Mouse (Mus musculus): ENCODE data around the gene Map7. TPM values are rescaled to one million over a fixed set of nuclear protein-coding genes. Genes with fewer than 3 reads are reported as not detected.
A peak's percentile ranks its signal among the peaks of the same experiment; 100 is the strongest.

The Map7 gene
- polyA plus RNA-seq, 1 experiment from 2014 or later = 6.7 TPM

GRCm38 (mm10) chr10:20264479-20264878 is 116.2 kb downstream of the Map7 start:
- Histone ChIP-seq H3K27ac (ENCODE audit: low read depth, low read length) (no peak overlapping the region), H3K4me1 (replicated peaks; ENCODE audit: control insufficient read depth, insufficient read depth, low read length) (no peaks in the 10 kb centered on the region), H3K9ac (ENCODE audit: low read depth, low read length) (no peak overlapping the region), H3K27me3 (ENCODE audit: control insufficient read depth, insufficient read depth, low read length) (no peaks in the 10 kb centered on the region), H3K36me3 (ENCODE audit: control insufficient read depth, insufficient read depth, low read length) (no peaks in the 10 kb centered on the region), H3K4me3 (ENCODE audit: low read depth, low read length) (no peak overlapping the region), H3K9me3 (ENCODE audit: control insufficient read depth, low read length) (no peaks in the 10 kb centered on the region), H3K4me2 (replicated peaks; ENCODE audit: low read depth, low read length) (no peak overlapping the region)
- DNase-seq (ENCODE audit: low spot score) (no peak), ATAC-seq (ENCODE audit: low FRiP score) (no peak)
- WGBS = 75% methylated on average over 7 of the region's 7 CpGs

DNA sequence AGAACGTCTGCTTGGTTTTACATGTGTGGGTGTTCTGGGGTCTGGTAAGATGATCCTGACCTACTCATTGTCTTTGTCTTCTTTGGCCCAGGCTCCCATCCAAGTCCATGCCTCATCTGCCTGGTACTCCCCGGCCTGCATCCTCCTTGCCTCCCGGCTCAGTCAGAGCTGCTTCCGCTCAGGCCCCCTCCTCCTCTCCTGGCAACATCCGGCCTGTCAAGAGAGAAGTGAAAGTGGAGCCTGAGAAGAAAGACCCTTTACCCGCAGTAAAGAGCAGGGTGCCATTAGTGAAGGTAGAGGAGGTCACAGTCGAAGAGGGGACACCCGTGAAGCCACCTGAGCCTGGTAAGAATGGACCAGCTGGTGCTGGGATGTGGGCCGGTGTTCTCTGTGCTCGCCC is 118.8 kb downstream of the Map7 start:
- Histone ChIP-seq H3K36me3 (ENCODE audit: control insufficient read depth, insufficient read depth, low read length) (no peaks in the 10 kb centered on the region), H3K4me2 (replicated peaks; ENCODE audit: low read depth, low read length) (no peak overlapping the region), H3K9ac (ENCODE audit: low read depth, low read length) (no peak overlapping the region), H3K9me3 (ENCODE audit: control insufficient read depth, low read length) (no peaks in the 10 kb centered on the region), H3K4me3 (ENCODE audit: low read depth, low read length) (no peak overlapping the region), H3K4me1 (replicated peaks; ENCODE audit: control insufficient read depth, insufficient read depth, low read length) (no peaks in the 10 kb centered on the region), H3K27ac (ENCODE audit: low read depth, low read length) (no peak overlapping the region), H3K27me3 (ENCODE audit: control insufficient read depth, insufficient read depth, low read length) (no peaks in the 10 kb centered on the region)
- DNase-seq (ENCODE audit: low spot score) (no peak), ATAC-seq (ENCODE audit: low FRiP score) (no peak)
- WGBS = 88% methylated on average over 10 of the region's 10 CpGs

GRCm38 (mm10) chr10:20268945-20269344 is 120.7 kb downstream of the Map7 start:
- Histone ChIP-seq H3K4me3 (ENCODE audit: low read depth, low read length) (no peak overlapping the region), H3K27me3 (ENCODE audit: control insufficient read depth, insufficient read depth, low read length) (no peaks in the 10 kb centered on the region), H3K27ac (ENCODE audit: low read depth, low read length) (no peak overlapping the region), H3K36me3 (ENCODE audit: control insufficient read depth, insufficient read depth, low read length) (no peaks in the 10 kb centered on the region), H3K9me3 (ENCODE audit: control insufficient read depth, low read length) (no peaks in the 10 kb centered on the region), H3K4me2 (replicated peaks; ENCODE audit: low read depth, low read length) (no peak overlapping the region), H3K4me1 (replicated peaks; ENCODE audit: control insufficient read depth, insufficient read depth, low read length) (no peaks in the 10 kb centered on the region), H3K9ac (ENCODE audit: low read depth, low read length) (no peak overlapping the region)
- DNase-seq (ENCODE audit: low spot score) = no peak
- no peak for ATAC-seq (ENCODE audit: low FRiP score)
- WGBS = 76% methylated on average over 7 of the region's 7 CpGs

- H3K9me3 ChIP-seq (ENCODE audit: control insufficient read depth, low read length) = no peaks in the 10 kb centered on the region
- no peaks in the 10 kb centered on the region for H3K4me1 ChIP-seq (replicated peaks; ENCODE audit: control insufficient read depth, insufficient read depth, low read length)
- H3K36me3 ChIP-seq (ENCODE audit: control insufficient read depth, insufficient read depth, low read length) = no peaks in the 10 kb centered on the region
- 92% methylated on average over 5 of the region's 5 CpGs for WGBS
- no peak overlapping the region for H3K9ac ChIP-seq (ENCODE audit: low read depth, low read length)
- ATAC-seq (ENCODE audit: low FRiP score) = no peak
- DNase-seq (ENCODE audit: low spot score) = no peak
- H3K27me3 ChIP-seq (ENCODE audit: control insufficient read depth, insufficient read depth, low read length) = no peaks in the 10 kb centered on the region
- H3K4me3 ChIP-seq (ENCODE audit: low read depth, low read length) = no peak overlapping the region
- H3K27ac ChIP-seq (ENCODE audit: low read depth, low read length) = no peak overlapping the region
- H3K4me2 ChIP-seq (replicated peaks; ENCODE audit: low read depth, low read length) = no peak overlapping the region
Measured at GRCm38 (mm10) chr10:20272380-20272779, 124.1 kb downstream of the Map7 start.

- Histone ChIP-seq H3K36me3 (ENCODE audit: control insufficient read depth, insufficient read depth, low read length) (no peaks in the 10 kb centered on the region), H3K4me2 (replicated peaks; ENCODE audit: low read depth, low read length) (no peak overlapping the region), H3K4me3 (ENCODE audit: low read depth, low read length) (no peak overlapping the region), H3K9me3 (ENCODE audit: control insufficient read depth, low read length) (no peaks in the 10 kb centered on the region), H3K4me1 (replicated peaks; ENCODE audit: control insufficient read depth, insufficient read depth, low read length) (no peaks in the 10 kb centered on the region), H3K9ac (ENCODE audit: low read depth, low read length) (no peak overlapping the region), H3K27ac (ENCODE audit: low read depth, low read length) (no peak overlapping the region), H3K27me3 (ENCODE audit: control insufficient read depth, insufficient read depth, low read length) (no peaks in the 10 kb centered on the region)
- 62% methylated on average over 15 of the region's 15 CpGs for WGBS
- ATAC-seq (ENCODE audit: low FRiP score) (no peak), DNase-seq (ENCODE audit: low spot score) (no peak)
Measured at GRCm38 (mm10) chr10:20273278-20273677, 125.0 kb downstream of the Map7 start.

GRCm38 (mm10) chr10:20274022-20274421 is 125.8 kb downstream of the Map7 start:
- ATAC-seq (ENCODE audit: low FRiP score) (no peak), DNase-seq (ENCODE audit: low spot score) (no peak)
- H3K4me3 ChIP-seq (ENCODE audit: low read depth, low read length) = no peak overlapping the region
- no peaks in the 10 kb centered on the region for H3K4me1 ChIP-seq (replicated peaks; ENCODE audit: control insufficient read depth, insufficient read depth, low read length)
- WGBS = 88% methylated on average over 9 of the region's 9 CpGs
- H3K9ac ChIP-seq (ENCODE audit: low read depth, low read length) = no peak overlapping the region
- no peaks in the 10 kb centered on the region for H3K27me3 ChIP-seq (ENCODE audit: control insufficient read depth, insufficient read depth, low read length)
- H3K36me3 ChIP-seq (ENCODE audit: control insufficient read depth, insufficient read depth, low read length) = no peaks in the 10 kb centered on the region
- no peak overlapping the region for H3K27ac ChIP-seq (ENCODE audit: low read depth, low read length)
- no peak overlapping the region for H3K4me2 ChIP-seq (replicated peaks; ENCODE audit: low read depth, low read length)
- H3K9me3 ChIP-seq (ENCODE audit: control insufficient read depth, low read length) = no peaks in the 10 kb centered on the region

DNA sequence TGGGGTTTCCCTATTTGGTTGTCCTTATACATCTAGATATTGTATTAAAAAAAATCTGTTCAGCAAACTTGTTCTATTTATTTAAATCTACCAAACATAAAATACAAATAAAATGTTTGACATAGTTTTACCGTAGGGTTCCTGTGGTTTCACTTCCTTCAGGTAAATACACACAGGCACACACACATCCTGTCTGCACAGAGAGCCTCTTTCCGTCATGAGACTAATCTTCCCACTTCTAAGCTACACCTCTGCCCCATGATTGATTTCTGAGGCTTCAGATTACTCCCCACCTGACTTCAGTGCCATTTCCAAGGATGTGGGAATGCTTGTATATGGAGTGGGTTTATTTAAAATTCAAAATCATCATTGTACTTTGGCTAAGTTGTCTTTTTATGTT is 133.2 kb downstream of the Map7 start:
- H3K9me3 ChIP-seq (ENCODE audit: control insufficient read depth, low read length) = no peaks in the 10 kb centered on the region
- no peak for ATAC-seq (ENCODE audit: low FRiP score)
- WGBS = 71% methylated on average over 2 of the region's 2 CpGs

GRCm38 (mm10) chr10:20285289-20285975 is 137.2 kb downstream of the Map7 start:
- no peaks in the 10 kb centered on the region for H3K36me3 ChIP-seq (ENCODE audit: control insufficient read depth, insufficient read depth, low read length)
- H3K9ac ChIP-seq (ENCODE audit: low read depth, low read length) = peak overlapping the region; percentile 47; the same call in 1 of the 2 replicates
- no peak overlapping the region for H3K4me3 ChIP-seq (ENCODE audit: low read depth, low read length)
- ATAC-seq (ENCODE audit: low FRiP score) (peak; percentile 95), DNase-seq (ENCODE audit: low spot score) (peak; percentile 83)
- no peaks in the 10 kb centered on the region for H3K27me3 ChIP-seq (ENCODE audit: control insufficient read depth, insufficient read depth, low read length)
- H3K4me2 ChIP-seq (replicated peaks; ENCODE audit: low read depth, low read length) = peak overlapping the region; percentile 27; the same call in 1 of the 2 replicates
- 13% methylated on average over 10 of the region's 10 CpGs for WGBS
- peak overlapping the region; percentile 95 for H3K27ac ChIP-seq (ENCODE audit: low read depth, low read length)
- peaks cover 12% of the 10 kb centered on the region for H3K4me1 ChIP-seq (replicated peaks; ENCODE audit: control insufficient read depth, insufficient read depth, low read length)
- H3K9me3 ChIP-seq (ENCODE audit: control insufficient read depth, low read length) = no peaks in the 10 kb centered on the region

More for the DNA sequence above, 133.2 kb downstream of the Map7 start:
- Histone ChIP-seq H3K27ac (ENCODE audit: low read depth, low read length) (no peak overlapping the region), H3K4me3 (ENCODE audit: low read depth, low read length) (no peak overlapping the region), H3K36me3 (ENCODE audit: control insufficient read depth, insufficient read depth, low read length) (no peaks in the 10 kb centered on the region), H3K27me3 (ENCODE audit: control insufficient read depth, insufficient read depth, low read length) (no peaks in the 10 kb centered on the region), H3K4me1 (replicated peaks; ENCODE audit: control insufficient read depth, insufficient read depth, low read length) (peaks cover 8% of the 10 kb centered on the region), H3K4me2 (replicated peaks; ENCODE audit: low read depth, low read length) (no peak overlapping the region), H3K9ac (ENCODE audit: low read depth, low read length) (no peak overlapping the region)
- no peak for DNase-seq (ENCODE audit: low spot score)
